Mouse (Mus musculus) T-helper 2 cell (primary cell): ENCODE results near the gene Flt4.

Source experiments
- in situ Hi-C: fragments of 300-600 bp; cut with MboI, MseI; formaldehyde crosslinking; loops from one replicate; pipeline ENCODE4 v1.15.1; 2025; ENCODE audit warnings: high pct_unique_total_duplicates

Gene Flt4

DNA sequence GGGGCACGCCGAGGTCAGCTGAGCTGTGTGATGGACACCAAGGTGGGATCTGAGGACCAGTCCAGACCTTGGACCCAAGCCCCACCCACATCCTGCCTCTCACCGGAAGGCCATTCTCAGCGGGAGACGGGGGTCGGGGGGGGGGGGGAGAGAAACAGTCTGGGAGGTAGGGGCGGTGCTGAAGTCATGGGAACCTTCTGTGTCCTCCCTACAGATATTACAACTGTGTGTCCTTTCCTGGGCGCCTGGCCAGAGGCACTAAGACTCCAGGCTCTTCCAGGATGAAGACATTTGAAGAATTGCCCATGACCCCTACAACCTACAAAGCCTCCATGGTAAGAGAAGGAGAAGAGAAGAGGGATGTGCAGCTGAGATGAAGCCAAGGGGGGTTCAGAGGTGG, 36.6 kb downstream of the Flt4 start:
- in situ Hi-C loops: no loop called here

DNA sequence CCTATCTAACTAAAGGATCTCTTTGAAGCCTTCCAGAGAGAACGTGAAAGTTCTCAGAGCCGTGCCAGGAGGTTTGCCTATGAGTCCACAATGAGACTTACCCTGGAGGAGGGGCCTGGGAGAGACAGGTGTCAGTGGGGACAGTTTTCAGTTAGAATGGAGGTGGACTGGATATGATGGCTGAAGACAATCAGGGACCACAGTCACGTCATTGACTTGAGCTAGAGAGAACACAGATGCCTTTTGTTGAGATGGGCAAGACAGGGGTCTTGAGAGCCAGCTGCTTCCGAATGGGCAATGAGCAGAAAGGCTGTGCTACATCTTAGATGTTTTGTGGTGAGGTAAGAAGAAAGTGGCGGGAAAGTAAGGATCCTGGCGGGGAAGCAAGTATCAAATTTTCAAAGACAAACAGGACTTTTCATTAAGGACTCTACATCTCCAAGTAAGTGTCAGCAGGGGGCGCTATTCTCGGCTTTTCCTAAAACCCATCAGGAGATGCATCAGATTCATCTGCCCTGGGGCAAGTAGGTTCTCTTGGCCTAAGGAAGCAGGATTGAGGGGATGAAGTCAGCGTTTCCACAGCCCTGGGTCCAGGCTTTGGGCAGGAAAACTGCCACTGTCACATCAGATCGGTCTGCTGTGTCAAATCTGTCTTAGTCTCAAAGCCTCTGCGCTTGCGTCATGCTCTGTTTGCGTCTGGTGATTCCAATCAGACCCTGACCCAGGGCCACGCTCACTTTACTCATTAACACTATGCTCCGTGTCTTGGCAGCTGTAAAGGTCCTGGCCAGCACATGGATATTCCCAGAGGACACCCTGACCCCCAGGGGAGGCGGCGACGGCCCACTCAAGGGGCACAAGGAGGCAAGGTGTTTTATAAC, 41.3 kb downstream of the Flt4 start:
- in situ Hi-C loops: loop anchor here (10.0 kb wide), 1 partner anchor 194 kb away; the partner anchor contains the start of gene Mapk9

DNA sequence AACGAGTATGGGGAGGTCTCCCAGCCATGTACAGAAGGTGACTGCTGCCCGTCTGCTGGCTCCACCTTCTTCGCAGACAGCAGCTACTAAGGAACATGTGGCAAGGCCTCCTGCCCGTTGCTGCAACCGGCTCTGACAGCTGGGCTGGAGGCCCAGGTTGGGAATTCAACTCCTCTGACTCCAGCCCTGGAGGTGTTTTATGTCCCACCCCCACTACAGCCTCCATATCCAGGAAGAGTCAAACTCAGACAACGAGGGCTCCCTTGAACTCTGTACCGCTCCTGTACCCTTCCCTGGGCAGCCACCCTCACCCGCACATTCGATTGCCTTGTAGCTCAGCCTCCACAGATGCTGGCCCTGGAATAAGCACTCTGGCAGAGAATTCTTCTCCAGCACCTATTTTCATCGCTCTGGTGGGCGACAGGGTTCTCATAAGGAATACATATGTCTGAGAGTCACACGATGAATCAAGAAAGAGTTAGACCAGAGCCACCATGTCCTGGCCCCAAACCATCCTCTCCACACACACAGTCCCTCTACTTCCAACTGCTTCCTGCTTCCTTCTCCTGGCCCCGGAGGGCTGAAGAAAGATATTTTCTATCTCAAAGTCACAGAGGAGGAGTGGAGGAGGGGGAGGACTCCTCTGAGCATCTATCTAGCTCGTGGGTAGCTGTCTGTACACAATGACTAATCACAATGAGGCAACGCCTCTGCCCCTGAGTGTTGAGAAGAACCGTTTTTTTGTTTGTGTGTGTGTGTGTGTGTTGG, 42.1 kb downstream of the Flt4 start:
- in situ Hi-C loops: loop anchor here (10.0 kb wide), 1 partner anchor 194 kb away; the partner anchor contains the start of gene Mapk9

DNA sequence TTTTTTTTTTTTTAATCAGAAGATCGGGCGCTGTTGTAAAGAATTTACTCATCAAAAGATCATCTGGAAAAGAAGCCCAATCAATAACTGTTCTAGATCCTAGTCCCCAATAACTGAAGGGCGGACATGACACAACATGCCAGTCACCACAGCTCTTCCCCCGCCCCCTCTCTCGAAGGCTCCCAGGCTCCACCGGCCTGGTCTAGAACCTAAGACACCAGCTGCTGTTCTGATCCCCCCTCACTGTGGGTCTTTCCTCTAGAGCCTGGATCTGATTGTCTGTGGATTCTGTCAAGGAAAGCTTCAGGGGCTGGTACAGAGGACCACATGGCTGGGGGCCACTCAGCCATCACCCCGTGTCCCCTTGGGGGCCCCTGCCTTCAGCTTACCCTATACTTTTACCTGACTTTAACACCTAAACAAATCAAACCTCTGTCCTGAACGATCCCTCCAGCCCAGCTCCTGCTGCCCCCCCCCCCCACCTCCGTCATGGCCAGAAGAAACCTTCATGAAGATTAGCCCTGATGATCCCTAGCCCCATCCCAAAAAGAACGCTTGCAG, 42.8 kb downstream of the Flt4 start:
- in situ Hi-C loops: loop anchor here (10.0 kb wide), 1 partner anchor 193 kb away; the partner anchor contains the start of gene Mapk9

DNA sequence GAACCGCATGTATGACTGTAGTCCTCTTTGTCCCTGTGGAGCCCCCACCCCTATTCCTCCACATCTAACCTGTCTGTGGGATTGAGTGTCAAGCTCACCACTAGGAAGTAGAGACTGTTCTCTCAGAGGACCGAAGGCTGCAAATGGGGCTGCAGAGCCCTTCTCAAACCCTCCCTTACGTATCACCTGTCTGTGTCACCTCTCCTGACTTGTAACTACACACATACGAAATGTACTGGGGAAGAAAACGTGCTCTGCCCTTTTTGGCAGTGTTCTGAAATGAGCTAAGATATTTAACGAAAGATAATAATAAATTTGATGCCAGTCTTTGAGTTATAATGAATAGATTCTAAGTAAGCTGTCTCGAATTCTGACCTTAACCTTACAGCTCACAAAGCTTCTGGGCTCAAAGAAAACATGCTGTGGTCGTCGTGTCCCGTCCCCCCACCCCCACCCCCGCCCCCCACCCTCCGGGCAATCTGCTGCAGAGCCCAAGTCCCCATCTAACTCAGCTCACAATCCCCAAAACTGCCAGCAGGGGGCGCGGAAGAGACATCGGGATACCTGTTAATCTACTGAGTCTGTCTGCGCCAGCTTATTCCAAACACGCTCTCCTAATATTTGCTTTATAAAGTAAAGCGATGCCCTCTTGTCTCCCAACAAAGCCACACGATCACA, 43.5 kb downstream of the Flt4 start:
- in situ Hi-C loops: loop anchor here (10.0 kb wide), 1 partner anchor 192 kb away; the partner anchor contains the start of gene Mapk9

DNA sequence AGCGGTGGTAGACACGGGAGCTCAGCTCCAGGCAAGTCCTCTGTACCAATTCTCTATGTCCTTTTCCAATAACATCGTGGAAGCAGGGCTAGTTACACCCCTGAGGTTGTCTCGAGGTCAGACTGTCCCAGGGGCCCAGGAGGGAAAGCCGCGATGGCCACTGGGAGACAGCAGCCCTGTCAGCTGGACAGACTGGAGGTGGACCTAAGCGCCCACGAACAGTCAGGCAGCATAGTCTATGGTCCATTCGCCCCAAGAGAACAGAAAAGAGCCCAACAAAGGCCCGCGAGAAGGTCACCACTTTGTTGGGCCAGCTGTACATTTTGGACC, 44.0 kb downstream of the Flt4 start:
- in situ Hi-C loops: loop anchor here (10.0 kb wide), 1 partner anchor 192 kb away; the partner anchor contains the start of gene Mapk9

DNA sequence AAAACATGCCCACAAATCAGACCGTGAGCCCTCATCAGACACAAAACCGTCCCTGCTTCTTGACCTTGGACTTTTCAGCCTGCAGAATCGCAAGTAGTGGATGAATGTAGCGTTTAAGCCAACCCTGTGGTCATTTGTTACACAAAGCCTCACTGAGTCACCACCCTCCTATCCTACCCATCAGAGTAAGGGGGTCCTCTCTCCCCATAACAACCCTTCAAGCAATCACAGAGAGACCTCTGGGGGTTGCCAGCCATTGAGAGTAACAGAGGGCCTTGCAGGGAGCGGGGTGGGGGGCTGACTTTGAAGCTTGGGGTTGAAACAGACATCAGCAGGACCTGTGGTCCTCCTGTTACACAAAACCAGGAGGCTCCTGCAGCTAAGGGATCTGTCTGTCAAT, 45.6 kb downstream of the Flt4 start:
- in situ Hi-C loops: loop anchor here (10.0 kb wide), 1 partner anchor 190 kb away; the partner anchor contains the start of gene Mapk9

DNA sequence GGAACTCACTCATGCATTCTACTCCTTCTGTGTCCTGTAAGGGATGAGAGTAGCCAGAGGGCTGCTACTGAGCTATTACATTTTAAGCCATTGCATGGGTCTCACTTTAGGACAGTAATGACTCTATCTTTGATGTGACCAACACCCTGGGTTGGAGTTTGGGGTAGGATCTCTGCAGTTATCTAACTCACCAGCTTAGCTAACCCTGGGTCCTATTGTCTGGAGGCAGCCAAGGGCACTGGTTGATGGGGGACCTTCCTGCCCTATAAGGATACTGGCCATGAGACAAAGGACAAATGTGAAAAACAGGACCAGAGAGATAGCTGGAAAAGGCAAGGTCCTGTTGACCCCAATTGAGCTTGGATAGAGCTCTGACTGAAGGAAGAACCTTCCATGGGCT, 46.4 kb downstream of the Flt4 start:
- in situ Hi-C loops: loop anchor here (10.0 kb wide), 1 partner anchor 189 kb away; the partner anchor contains the start of gene Mapk9

DNA sequence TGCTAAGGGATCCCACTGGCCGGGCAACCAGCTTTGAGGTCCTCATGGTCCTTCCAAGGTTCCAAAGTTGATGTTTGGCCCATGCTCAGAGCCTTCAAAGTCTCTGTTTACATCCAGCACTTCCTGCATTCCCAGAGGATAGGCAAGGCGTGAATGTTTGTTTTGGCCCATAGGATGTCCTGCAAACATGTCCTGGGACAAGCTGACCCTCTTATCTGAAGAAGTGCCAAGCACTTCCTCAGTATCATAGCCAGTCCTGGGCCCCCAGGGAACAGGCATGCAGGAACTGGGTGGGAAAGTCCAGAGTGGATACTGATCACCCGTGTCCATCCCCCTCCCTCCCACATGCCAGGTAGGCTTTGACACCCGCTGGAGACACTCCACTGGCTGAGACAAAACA, 49.0 kb downstream of the Flt4 start:
- in situ Hi-C loops: loop anchor here (10.0 kb wide), 1 partner anchor 187 kb away; the partner anchor contains the start of gene Mapk9

DNA sequence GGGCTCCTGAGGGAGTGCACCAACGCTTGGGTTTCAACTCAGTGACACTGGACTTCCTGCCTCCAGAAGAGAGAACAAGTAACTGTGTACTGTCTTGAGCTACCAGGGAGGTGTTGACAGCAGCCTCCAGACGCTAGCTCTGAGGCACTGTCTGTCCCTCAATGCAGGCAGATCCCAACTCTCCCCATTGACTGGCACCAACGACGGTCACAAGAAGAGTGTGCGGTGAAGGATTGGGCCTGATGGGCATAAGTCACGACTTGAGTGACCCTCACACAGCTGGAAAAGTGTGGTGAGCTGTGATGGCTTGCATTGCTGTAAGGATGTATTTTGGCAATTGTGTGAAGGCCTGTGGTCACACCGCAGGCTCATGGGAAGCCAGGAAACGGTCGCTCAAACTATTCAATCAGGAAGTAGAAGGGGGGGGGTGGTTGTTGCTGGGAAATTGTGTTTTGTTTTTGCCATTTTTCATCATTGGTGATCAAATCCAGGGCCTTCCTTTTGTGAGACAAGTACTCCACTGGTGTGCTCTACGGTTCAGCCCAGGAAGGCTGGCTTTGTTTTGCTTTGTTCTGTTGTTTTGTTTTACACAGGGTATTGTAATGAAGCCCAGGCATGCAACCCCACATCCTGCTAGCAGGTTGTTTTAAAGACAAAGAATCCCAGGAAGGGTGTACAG, 49.9 kb downstream of the Flt4 start:
- in situ Hi-C loops: loop anchor here (10.0 kb wide), 1 partner anchor 186 kb away; the partner anchor contains the start of gene Mapk9

DNA sequence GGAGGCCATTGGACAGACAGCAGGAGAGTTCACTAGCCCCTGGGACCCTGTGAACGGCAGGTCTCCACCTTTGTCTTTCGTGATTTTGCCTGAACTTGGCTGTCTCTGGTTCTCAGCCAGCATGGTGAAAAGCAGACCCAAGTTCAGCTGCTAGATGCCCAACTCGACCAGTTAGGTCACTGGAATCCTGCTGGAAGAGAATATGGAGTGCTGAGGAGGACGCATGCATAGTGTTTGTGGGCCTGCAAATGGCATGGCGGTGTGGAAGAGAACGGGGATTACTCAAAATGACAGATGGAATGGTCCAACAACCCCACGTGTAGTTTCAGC, 50.4 kb downstream of the Flt4 start:
- in situ Hi-C loops: loop anchor here (10.0 kb wide), 1 partner anchor 185 kb away; the partner anchor contains the start of gene Mapk9

DNA sequence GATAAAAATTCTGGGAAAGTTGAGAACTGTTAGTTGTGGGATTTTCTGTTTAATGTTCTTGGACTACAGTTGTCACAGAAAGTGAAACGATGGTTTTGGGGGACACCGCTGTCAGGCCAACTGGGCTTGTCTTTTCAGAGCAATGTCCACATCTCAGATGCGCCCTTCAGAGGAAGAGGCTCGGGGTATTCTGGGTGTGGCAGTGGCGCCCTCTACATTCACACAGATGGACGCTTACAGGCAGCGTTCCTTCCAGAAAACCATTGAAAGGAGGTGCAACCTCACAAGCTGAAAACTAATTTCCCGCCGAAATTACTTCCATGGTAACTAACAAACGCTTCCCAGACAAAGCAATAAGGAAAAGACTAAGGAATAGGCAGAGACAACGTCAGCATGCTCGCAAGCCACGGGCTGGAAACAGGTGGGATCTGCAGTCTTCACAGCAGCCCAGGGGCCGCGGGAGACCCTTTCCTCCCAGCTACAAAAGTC, 53.3 kb downstream of the Flt4 start:
- in situ Hi-C loops: no loop called here

DNA sequence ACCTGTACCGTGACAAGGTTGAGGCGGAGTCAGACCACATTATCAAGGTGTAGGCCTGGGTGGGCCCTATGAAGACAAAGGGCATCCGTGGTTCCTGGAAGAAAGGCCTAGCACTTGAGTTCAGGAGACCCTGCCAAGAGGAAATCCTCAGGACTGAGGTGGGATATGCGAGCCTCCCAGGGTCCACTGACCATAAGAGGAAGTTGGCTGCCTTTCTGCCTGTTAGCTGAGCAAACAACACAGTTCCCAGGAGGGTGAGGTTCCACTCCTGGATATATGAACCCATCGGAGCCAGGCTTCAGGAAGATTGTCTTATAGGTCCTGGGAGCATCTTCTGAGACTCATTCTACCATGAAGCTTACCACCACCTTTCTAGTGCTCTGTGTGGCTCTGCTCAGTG, 54.2 kb downstream of the Flt4 start, which contains the start of gene Scgb3a1:
Gene Scgb3a1 (plus strand): TSS at position 301 of the 400 bp plus-strand sequence.
- in situ Hi-C loops: no loop called here

DNA sequence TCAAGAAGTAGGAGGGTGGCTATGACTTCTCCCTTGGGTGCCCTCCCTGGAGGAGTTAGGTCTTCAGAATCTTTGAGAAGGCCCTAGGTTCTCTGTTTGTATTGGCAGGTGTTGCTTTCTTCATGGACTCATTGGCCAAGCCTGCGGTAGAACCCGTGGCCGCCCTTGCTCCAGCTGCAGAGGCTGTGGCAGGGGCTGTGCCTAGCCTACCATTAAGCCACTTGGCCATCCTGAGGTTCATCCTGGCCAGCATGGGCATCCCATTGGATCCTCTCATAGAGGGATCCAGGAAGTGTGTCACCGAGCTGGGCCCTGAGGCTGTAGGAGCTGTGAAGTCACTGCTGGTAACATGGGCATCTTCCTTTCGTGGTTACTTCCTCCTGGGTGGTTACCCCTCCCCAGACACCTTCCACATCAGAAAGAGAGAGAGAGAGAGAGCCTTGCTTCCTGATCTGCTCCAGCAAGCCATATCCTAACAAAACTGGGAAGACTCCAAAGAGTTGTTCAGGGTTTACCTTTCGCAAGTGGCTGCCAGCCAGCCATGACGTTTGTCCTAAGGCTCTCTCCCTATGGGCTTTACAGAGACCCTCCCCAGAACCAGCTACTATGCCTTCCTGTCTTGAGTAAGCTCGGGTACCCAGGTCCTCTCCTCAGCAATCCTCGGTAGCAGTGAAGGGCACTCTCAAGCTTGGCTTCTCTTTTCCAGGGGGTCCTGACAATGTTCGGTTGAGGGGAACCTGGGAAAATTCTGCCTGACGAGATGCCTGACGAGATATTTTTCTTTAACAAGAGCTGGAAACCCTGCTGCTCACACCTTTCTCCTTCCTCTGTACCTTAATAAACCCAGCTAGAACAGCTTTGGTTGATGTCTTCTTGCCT, 55.4 kb downstream of the Flt4 start:
- in situ Hi-C loops: no loop called here

DNA sequence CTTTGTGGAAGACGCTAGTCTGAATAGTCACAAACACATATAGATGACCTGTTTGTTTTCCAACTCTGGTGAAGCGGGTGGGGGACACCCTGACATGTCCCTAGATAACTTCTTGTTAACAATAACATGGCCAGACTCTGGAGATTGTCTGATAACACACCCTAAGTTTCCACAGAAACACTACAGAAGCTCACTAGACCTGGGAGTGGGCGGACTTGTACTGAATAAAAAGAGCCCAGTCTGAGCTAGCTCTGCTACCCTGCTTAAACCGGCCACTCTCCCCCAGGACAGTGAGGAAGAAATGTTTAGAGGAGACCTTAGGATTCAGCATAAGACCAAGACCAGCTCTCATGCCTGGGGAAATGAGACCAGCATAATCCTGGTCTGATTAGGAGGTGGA, 56.4 kb downstream of the Flt4 start:
- in situ Hi-C loops: no loop called here

DNA sequence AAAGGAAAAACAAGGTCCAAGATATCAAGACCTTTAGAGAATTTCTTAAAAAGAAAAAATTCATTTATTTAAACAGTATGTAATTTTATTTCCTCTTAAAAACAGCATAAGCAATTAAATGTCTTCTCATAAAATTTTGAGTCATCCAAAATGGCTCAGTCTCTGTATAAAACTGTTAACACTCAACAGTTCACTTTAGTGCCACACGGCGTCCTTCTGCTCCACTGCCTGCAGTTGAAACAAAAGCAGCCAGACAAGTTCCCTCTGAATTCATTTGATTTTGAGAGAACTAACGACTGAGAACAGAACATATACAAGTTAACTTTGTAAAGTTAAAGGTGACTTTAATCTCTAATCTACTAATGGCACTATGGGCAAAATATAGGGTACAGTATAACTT, 64.4 kb downstream of the Flt4 start:
- in situ Hi-C loops: no loop called here

DNA sequence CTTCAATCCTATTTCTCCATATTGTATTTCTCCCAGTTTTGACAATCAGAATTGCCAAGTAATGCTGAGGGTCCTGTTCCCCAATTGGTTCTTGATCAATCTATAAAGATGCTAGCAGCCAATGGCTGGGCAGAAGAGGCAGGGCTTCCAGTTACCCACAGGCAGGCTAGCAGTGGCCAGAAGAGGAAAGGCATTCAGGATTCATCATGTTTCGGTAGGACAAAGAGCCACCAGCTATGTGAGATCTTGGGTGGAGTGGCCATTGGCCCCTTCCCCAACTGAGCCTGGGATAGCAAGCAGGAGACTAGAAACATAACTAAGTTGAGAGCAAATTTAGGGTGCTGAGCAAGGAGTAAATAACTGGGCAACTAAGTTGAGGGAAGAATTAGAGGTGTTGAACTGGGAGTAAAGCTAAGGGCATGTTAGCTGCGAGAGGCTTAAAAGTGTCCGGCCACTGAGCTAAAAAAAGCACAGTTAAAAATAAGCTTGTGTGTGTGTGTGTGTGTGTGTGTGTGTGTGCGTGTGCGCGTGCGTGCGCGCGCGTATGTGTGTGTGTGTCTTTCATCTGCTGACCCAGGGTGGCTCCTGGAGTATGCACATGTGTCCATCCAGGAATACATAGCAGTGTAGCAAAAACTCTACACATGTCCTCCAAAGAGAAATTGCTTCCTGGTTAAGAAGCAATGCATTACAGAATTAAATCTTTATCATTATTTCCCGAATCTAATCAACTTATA, 75.3 kb downstream of the Flt4 start:
- in situ Hi-C loops: no loop called here

DNA sequence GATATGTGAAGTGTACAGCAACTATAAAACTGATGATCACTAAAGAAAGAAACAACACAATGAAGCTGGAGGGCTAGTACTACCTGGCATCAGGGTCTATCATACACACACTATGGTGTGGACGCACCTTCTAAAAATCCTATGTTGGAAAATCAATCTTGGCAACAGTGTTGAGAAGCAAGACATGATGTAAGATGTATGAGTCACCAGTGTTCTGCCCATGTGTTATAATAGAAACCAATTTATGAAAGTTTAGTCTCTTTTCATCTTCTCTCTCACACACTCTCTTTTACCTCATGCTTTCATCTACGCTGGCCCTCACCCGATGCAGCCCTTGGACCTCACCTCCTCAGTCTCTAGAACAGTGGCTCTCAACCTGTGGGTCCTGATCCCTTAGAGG, 86.0 kb downstream of the Flt4 start:
- in situ Hi-C loops: no loop called here

DNA sequence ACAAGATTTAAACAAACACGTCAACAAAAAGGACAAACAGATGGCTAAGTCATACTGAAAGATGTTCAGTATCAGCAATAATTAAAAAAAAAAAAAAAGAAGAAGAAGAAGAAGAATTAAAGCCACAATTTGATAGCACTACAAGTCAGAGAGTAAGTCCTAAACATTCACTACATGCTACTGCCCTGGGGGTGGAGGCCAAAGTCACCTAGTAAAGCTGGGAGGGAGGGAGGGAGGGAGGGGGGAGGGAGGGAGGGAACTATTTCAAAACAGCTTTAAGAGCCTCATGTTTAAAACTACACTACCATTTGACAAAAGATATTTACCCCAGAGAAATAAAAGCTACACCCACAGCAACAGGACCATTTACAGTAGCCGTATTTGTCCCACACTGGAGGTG, 86.6 kb downstream of the Flt4 start:
- in situ Hi-C loops: no loop called here
